Mouse (Mus musculus) liver, embryonic 14.5 days (tissue): ENCODE results near the gene E2f6. TPM values are rescaled to one million over a fixed set of nuclear protein-coding genes. Genes with fewer than 3 reads are reported as not detected.
A peak's percentile ranks its signal among the peaks of the same experiment; 100 is the strongest.

Experiments used
- ATAC-seq: fragments of 200-750 bp; cut with Nextera tagmentation; 2 replicates; pipeline ENCODE4 v1.8.0; 2017; ENCODE audit warnings: moderate number of reproducible peaks, mild to moderate bottlenecking, moderate library complexity; ENCODE audit not compliant: insufficient read depth
- DNase-seq, 3 experiments: peaks; one replicate each; pipeline ENCODE4 v3.0.0-alpha.2; 2012 to 2013; ENCODE audit warnings: low read depth in 3 of 3, low spot score in 3 of 3
- H3K27ac ChIP-seq: fragments of 300-500 bp; sonication (generic); 2 replicates; pipeline ENCODE4 v1.5.1; 2014; ENCODE audit warnings: moderate library complexity, mild to moderate bottlenecking, control low read depth, inconsistent platforms
- H3K27me3 ChIP-seq: fragments of 300-500 bp; sonication (generic); 2 replicates; pipeline ENCODE4 v1.6.1; 2014; ENCODE audit warnings: mild to moderate bottlenecking, low read length, moderate library complexity; ENCODE audit not compliant: control insufficient read depth, insufficient read depth
- H3K36me3 ChIP-seq: fragments of 300-500 bp; sonication (generic); replicated peaks from 2 replicates; pipeline ENCODE4 v1.6.1; 2014; ENCODE audit warnings: low read depth; ENCODE audit not compliant: control insufficient read depth, insufficient read depth
- H3K4me1 ChIP-seq, 2 experiments: fragments of 200-500 bp in 1 of 2; fragments of 300-500 bp in 1 of 2; sonication (generic) in 1 of 2; replicated peaks; 2 replicates each; pipeline ENCODE4 v1.6.1; 2012 to 2014; ENCODE audit warnings: antibody characterized with exemption in 1 of 2, inconsistent platforms in 1 of 2, low read length in 1 of 2; ENCODE audit not compliant: control insufficient read depth in 2 of 2, insufficient read depth in 2 of 2
- H3K4me2 ChIP-seq: fragments of 300-500 bp; sonication (generic); 2 replicates; pipeline ENCODE4 v1.6.1; 2014; ENCODE audit warnings: low read depth, mild to moderate bottlenecking, control low read depth, moderate library complexity
- H3K4me3 ChIP-seq, 2 experiments: fragments of 200-500 bp in 1 of 2; fragments of 300-500 bp in 1 of 2; sonication (generic) in 1 of 2; 2 replicates each; pipeline ENCODE4 v1.5.1; 2012 to 2014; ENCODE audit warnings: low read depth in 2 of 2, low read length in 2 of 2, mild to moderate bottlenecking in 2 of 2, control low read depth in 1 of 2, inconsistent platforms in 1 of 2, moderate library complexity in 1 of 2; ENCODE audit not compliant: insufficient read depth in 1 of 2
- H3K9ac ChIP-seq: fragments of 300-500 bp; sonication (generic); replicated peaks from 2 replicates; pipeline ENCODE4 v1.6.1; 2014; ENCODE audit warnings: mild to moderate bottlenecking, control low read depth, moderate library complexity
- H3K9me3 ChIP-seq: fragments of 300-500 bp; sonication (generic); 2 replicates; pipeline ENCODE4 v1.6.1; 2016; ENCODE audit warnings: low read length, mixed read lengths; ENCODE audit not compliant: control insufficient read depth
- CTCF ChIP-seq: IDR thresholded peaks from 2 replicates; pipeline ENCODE4 v1.5.1; 2016; ENCODE audit warnings: antibody characterized with exemption, low read depth, control low read depth
- EP300 ChIP-seq: IDR thresholded peaks from 2 replicates; pipeline ENCODE4 v1.6.1; 2016; ENCODE audit warnings: antibody characterized with exemption, low read depth
- WGBS: fragments of 180-500 bp; shearing (Covaris S2); extraction: QIAGEN DNeasy Blood & Tissue Kit; methylation state at CpG from one replicate; pipeline ENCODE4 v1.1.7; 2014; ENCODE audit not compliant: insufficient replicate concordance; 5-methylcytosine and 5-hydroxymethylcytosine counted together
- polyA plus RNA-seq, 2 experiments: library from polyadenylated mRNA; depleted of rRNA in 1 of 2; stranded (reverse) in 1 of 2; unstranded in 1 of 2; fragments of >200 nt; fragmentation: Nextera tagmentation in 1 of 2; extraction: Ambion mirVana in 1 of 2; gene quantifications; 2 replicates each; pipeline versions ENCODE4 v1.2.1 to v1.2.3; 2012 to 2014

E2f6 gene
- polyA plus RNA-seq, 2 experiments, result 14.3 to 15.5 TPM

GRCm38 (mm10) chr12:16798894-16799293 is 11.9 kb upstream of the E2f6 start:
- no peak overlapping the region for H3K4me3 ChIP-seq
- no peaks in the 10 kb centered on the region for H3K36me3 ChIP-seq
- TF ChIP-seq EP300, result no peak
- H3K9me3 ChIP-seq, result no peaks in the 10 kb centered on the region
- peaks cover 23% of the 10 kb centered on the region for H3K27me3 ChIP-seq
- H3K27ac ChIP-seq, result no peak overlapping the region
- 65% methylated on average over 3 of the region's 3 CpGs for WGBS
- H3K4me2 ChIP-seq, result peak overlapping the region; percentile 50; the same call in 1 of the 2 replicates
- ATAC-seq, result no peak
- no peak for DNase-seq
- H3K9ac ChIP-seq, result no peak overlapping the region
- H3K4me1 ChIP-seq, result no peaks in the 10 kb centered on the region; a peak in 1 of 4 replicates

GRCm38 (mm10) chr12:16799928-16800258 is 10.9 kb upstream of the E2f6 start:
- Histone ChIP-seq H3K4me2 (peak overlapping the region; percentile 50), H3K27me3 (peaks cover 23% of the 10 kb centered on the region), H3K9ac (no peak overlapping the region), H3K4me3 (peak overlapping the region; percentile 45 to 54; a peak in 3 of 4 replicates), H3K27ac (no peak overlapping the region), H3K36me3 (no peaks in the 10 kb centered on the region), H3K9me3 (no peaks in the 10 kb centered on the region), H3K4me1 (no peaks in the 10 kb centered on the region; a peak in 1 of 4 replicates)
- no peak for TF ChIP-seq CTCF
- no peak for TF ChIP-seq EP300
- 23% methylated on average over 6 of the region's 6 CpGs for WGBS
- DNase-seq (no peak), ATAC-seq (no peak; the same call in 1 of the 2 replicates)

GRCm38 (mm10) chr12:16800259-16800958 is 10.4 kb upstream of the E2f6 start, which contains the start of gene Greb1:
Gene Greb1 (minus strand): TSS chr12:16800886.
- DNase-seq (no peak), ATAC-seq (peak; percentile 33)
- Histone ChIP-seq H3K4me2 (peak within 1 kb of the TSS; percentile 50), H3K9me3 (no peaks in the 10 kb centered on the region), H3K4me1 (no peaks in the 10 kb centered on the region; a peak in 1 of 4 replicates), H3K27ac (no peak within 1 kb of the TSS), H3K9ac (no peak within 1 kb of the TSS), H3K36me3 (no peaks in the 10 kb centered on the region), H3K27me3 (peaks cover 23% of the 10 kb centered on the region), H3K4me3 (peak within 1 kb of the TSS; percentile 45 to 54)
- WGBS, result 2% methylated on average over 52 of the region's 53 CpGs
- TF ChIP-seq EP300 (no peak), CTCF (no peak)

- ATAC-seq (peak; percentile 28; the same call in 1 of the 2 replicates), DNase-seq (no peak)
- peak overlapping the region; percentile 50 for H3K4me2 ChIP-seq
- H3K4me1 ChIP-seq, result no peaks in the 10 kb centered on the region; a peak in 1 of 4 replicates
- TF ChIP-seq CTCF, result no peak
- no peak for TF ChIP-seq EP300
- no peak overlapping the region for H3K27ac ChIP-seq
- no peaks in the 10 kb centered on the region for H3K36me3 ChIP-seq
- peak overlapping the region; percentile 45 to 54 for H3K4me3 ChIP-seq
- 0% methylated on average over 12 of the region's 12 CpGs for WGBS
- H3K27me3 ChIP-seq, result peaks cover 23% of the 10 kb centered on the region
- no peak overlapping the region for H3K9ac ChIP-seq
- H3K9me3 ChIP-seq, result no peaks in the 10 kb centered on the region
Measured at GRCm38 (mm10) chr12:16800959-16801315, 9.8 kb upstream of the E2f6 start.

GRCm38 (mm10) chr12:16803237-16803955 is 7.4 kb upstream of the E2f6 start:
- H3K27me3 ChIP-seq, result peaks cover 24% of the 10 kb centered on the region

More at GRCm38 (mm10) chr12:16803237-16803955, 7.4 kb upstream of the E2f6 start:
- no peak overlapping the region for H3K9ac ChIP-seq
- H3K36me3 ChIP-seq, result no peaks in the 10 kb centered on the region
- no peak overlapping the region for H3K4me2 ChIP-seq
- no peaks in the 10 kb centered on the region; a peak in 1 of 4 replicates for H3K4me1 ChIP-seq
- no peak for DNase-seq
- H3K9me3 ChIP-seq, result no peaks in the 10 kb centered on the region
- no peak for ATAC-seq
- no peak overlapping the region for H3K4me3 ChIP-seq
- WGBS, result 36% methylated on average over 5 of the region's 5 CpGs
- no peak overlapping the region for H3K27ac ChIP-seq
- no peak for TF ChIP-seq CTCF
- TF ChIP-seq EP300, result no peak
